Mouse (Mus musculus): Measurements from ENCODE around the gene Eps15l1. TPM values are rescaled to one million over a fixed set of nuclear protein-coding genes. Genes with fewer than 3 reads are reported as not detected.

The Eps15l1 gene
- total RNA-seq, 2 experiments from 2014 or later: 60.0 to 75.6 TPM

DNA sequence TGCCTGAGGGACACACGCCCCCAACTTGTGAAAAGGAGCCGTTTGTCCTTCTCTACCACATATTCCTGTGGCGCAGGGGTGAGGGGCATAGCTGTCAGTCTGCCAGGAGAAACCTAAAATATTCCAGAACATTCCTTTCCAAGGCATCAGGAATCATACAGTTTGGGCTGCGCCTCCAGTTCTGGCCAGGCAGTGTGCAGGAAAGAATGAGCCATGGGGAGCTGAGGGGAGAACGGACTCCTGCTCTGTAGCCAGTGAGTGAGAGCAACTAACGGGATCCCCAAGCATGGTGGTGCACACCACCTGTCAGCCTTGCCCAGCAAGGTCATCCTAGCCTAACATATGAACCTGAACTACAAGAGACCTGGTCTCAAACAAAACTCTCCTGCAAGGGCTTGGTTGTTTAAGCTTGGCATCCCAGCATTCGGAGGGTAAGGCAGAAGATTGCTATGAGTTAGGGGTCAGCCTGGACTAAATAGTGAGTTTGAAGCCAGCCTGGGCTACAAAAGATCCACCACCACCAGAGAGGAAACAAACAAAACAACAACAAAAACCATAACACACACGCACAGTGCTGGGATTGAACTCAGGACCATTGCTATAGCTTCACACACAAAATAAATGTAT is 118.2 kb downstream of the Eps15l1 start:
- no peak for DNase-seq (ENCODE audit: low spot score in 2 of 2)
- intact Hi-C loops (cut with DNase I): no loop called here

- no peak for DNase-seq (ENCODE audit: low spot score in 2 of 2)
These were observed 119.8 kb downstream of the Eps15l1 start for GRCm38 (mm10) chr8:72301497-72301896.

DNA sequence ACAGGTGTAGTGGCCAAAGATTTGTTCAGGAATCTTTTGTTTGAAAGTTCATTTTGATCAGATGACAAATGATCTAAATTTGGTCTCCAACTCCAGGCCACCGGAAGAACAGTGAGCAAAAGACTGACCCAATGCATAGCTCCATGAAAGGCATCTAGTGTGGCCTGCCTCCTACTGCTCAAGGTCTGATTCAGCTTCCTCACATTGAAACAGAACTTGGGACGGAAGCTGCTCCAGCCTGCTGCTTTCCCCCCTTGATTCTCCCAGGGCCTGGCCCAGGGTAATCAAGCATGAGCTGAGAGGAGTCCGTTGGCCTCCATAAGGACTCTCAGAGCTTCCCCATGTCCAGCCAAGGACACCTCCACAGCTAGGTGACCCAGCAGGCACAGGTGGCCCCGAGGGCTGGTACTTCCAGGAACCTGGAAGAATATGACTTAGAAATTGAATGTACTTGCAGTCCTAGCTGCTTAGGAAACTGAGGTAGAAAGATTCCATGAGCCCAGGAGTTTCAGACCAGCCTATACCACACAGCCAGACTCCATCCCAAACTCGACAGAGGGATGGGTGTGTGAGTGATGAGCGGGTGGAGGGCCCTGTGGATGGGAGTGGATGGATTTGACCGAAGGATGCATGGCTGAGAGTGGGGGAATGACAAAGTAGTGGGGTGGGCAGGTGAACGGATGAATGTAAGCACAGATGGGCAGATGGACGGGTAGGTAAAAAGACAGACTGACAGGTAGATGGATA is 120.4 kb downstream of the Eps15l1 start:
- no peak for DNase-seq (ENCODE audit: low spot score in 2 of 2)
- intact Hi-C loops (cut with DNase I): no loop called here

More at GRCm38 (mm10) chr8:72301497-72301896, 119.8 kb downstream of the Eps15l1 start:
- intact Hi-C loops (cut with DNase I): no loop called here

- no peak for DNase-seq (ENCODE audit: low spot score in 2 of 2)
- intact Hi-C loops (cut with DNase I): no loop called here
These were observed 122.3 kb downstream of the Eps15l1 start for GRCm38 (mm10) chr8:72298928-72299327.

- intact Hi-C loops (cut with DNase I): no loop called here
- no peak for DNase-seq (ENCODE audit: low spot score in 2 of 2)
These were observed 124.7 kb downstream of the Eps15l1 start for GRCm38 (mm10) chr8:72296561-72296960.

- intact Hi-C loops (cut with DNase I): no loop called here
- peak; percentile 63 to 65 for DNase-seq (ENCODE audit: low spot score in 2 of 2)
These were observed 125.6 kb downstream of the Eps15l1 start for GRCm38 (mm10) chr8:72295679-72296078.

GRCm38 (mm10) chr8:72295125-72295524 is 126.1 kb downstream of the Eps15l1 start:
- intact Hi-C loops (cut with DNase I): no loop called here

DNA sequence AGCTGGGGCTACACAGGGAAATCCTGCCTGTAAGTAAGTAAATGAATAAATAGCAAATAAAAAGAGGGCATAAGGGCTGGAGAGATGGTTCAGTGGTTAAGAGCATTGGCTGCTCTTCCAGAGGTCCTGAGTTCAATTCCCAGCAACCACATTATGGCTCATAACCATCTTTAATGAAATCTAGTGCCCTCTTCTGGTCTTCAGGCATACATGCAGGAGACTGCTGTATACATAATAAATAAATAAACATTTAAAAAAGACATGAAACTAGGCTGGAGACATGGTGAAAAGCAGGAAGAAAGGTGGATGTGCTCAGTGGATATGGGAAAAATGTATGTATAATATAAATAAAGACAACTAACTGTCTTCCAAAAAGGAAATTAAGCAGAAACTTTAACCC is 128.0 kb downstream of the Eps15l1 start:
- intact Hi-C loops (cut with DNase I): no loop called here

More at GRCm38 (mm10) chr8:72295125-72295524, 126.1 kb downstream of the Eps15l1 start:
- no peak for DNase-seq (ENCODE audit: low spot score in 2 of 2)

DNA sequence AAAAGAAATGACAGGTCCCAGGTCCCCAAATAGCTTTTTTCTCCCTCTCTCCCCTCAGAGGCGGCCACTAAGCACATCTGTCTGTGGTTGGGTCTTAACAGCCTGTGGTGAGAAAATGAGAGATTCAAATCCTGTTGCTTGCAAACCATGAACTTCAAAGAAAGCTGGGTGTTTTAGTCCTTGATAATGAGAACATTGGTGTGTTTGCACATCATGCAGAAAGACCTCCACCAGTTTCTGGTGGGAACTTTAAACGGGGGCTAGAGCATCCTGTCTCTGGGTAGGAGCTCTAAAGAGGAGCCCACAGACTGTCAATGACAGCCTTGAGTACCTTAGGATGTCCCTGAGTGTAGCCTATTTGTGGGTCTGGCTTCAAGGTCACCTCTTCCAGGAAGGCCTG is 130.2 kb downstream of the Eps15l1 start:
- no peak for DNase-seq (ENCODE audit: low spot score in 2 of 2)

More for the DNA sequence above, 128.0 kb downstream of the Eps15l1 start:
- DNase-seq (ENCODE audit: low spot score in 2 of 2): no peak

More for the DNA sequence above, 130.2 kb downstream of the Eps15l1 start:
- intact Hi-C loops (cut with DNase I): no loop called here

Small RNA genes within 50 kb of the gene (microRNA-seq; reads per million reads assigned to microRNA genes)
- gene Mir7068: 4.3 reads per million, percentile 12 among the genes with 10 or more reads in this experiment

Other genes starting within 250 kb of the Eps15l1 start
- not detected for gene Hsh2d, start 231.8 kb downstream of the Eps15l1 start, total RNA-seq (2021)
- not detected for gene Cib3, start 208.6 kb downstream of the Eps15l1 start, total RNA-seq (2021)
- not detected for gene Gm11034, start 207.8 kb downstream of the Eps15l1 start, total RNA-seq (2021)
- 10 to 100 TPM; 57.2 to 59.3 TPM for gene Fam32a, start 201.7 kb downstream of the Eps15l1 start, total RNA-seq (2021)
- gene Ap1m1, start 181.4 kb downstream of the Eps15l1 start, total RNA-seq (2021): 10 to 100 TPM; 75.3 to 84.9 TPM
- gene Gm10282, start 116.2 kb downstream of the Eps15l1 start, total RNA-seq (2021): 1 to 10 TPM; 5.2 to 6.4 TPM
- 10 to 100 TPM; 13.5 to 22.2 TPM for gene Klf2, start 102.4 kb downstream of the Eps15l1 start, total RNA-seq (2021)
- gene Calr3, start 22.4 kb upstream of the Eps15l1 start, total RNA-seq (2021): under 1 TPM; 0.61 to 0.81 TPM
- gene 1700030K09Rik, start 22.4 kb upstream of the Eps15l1 start, total RNA-seq (2021): 10 to 100 TPM; 10.3 to 15.1 TPM
- 10 to 100 TPM; 59.7 to 76.4 TPM for gene Cherp, start 53.8 kb upstream of the Eps15l1 start, total RNA-seq (2021)
- 10 to 100 TPM; 50.9 to 53.5 TPM for gene Slc35e1, start 71.2 kb upstream of the Eps15l1 start, total RNA-seq (2021)
- gene Med26, start 126.8 kb upstream of the Eps15l1 start, total RNA-seq (2021): 10 to 100 TPM in 1 of 2 experiments, 1 to 10 TPM in 1; 9.6 to 10.7 TPM
- 100 to 1,000 TPM; 111 to 128 TPM for gene Smim7, start 149.6 kb upstream of the Eps15l1 start, total RNA-seq (2021)
- 100 to 1,000 TPM; 121 to 137 TPM for gene Tmem38a, start 150.6 kb upstream of the Eps15l1 start, total RNA-seq (2021)
- gene Nwd1, start 225.3 kb upstream of the Eps15l1 start, total RNA-seq (2021): 10 to 100 TPM; 40.5 to 48.4 TPM